Mouse (Mus musculus) bone marrow macrophage, adult 2 months (primary cell): ENCODE measurements around the gene 9230112D13Rik.

Source experiments
- CTCF ChIP-seq: IDR thresholded peaks from 2 replicates; pipeline ENCODE4 v1.5.1; 2012; ENCODE audit warnings: low read depth, mild to moderate bottlenecking, low read length, moderate library complexity
- POLR2A ChIP-seq: IDR thresholded peaks from 2 replicates; pipeline ENCODE4 v1.6.1; 2012; ENCODE audit warnings: mild to moderate bottlenecking, low read depth, low read length, borderline replicate concordance

DNA sequence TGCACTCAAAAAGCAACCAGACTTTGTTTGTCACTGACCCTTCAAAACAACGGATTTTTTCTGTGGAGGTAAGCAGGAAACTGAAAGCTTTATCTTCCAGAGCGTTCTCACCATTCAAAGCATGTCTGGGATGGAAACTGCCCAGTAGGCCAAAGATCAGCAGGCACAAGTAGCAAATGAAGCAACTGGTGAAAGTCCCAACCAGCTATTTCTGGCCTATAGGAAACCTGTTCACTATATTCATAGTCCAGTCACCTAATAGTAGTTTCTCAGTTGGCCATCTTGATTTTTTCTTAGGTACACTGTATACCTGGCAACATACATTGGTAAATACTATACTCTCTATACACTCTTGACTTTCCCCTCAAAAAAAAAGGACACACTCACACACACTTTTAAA is 32.7 kb downstream of the 9230112D13Rik start:
- no peak for TF ChIP-seq CTCF
- no peak for TF ChIP-seq POLR2A
